Mouse (Mus musculus) MEL (cell line): ENCODE data around the gene Wdr60. TPM values are rescaled to one million over a fixed set of nuclear protein-coding genes. Genes with fewer than 3 reads are reported as not detected.

ENCODE experiments used
- DNase-seq: peaks from one replicate; pipeline ENCODE4 v3.0.0; 2011; ENCODE audit warnings: low read depth, low spot score
- H3K27ac ChIP-seq: 2 replicates; pipeline ENCODE4 v1.5.1; 2012; ENCODE audit warnings: low read depth, mild to moderate bottlenecking, control low read depth, low read length, moderate library complexity; ENCODE audit not compliant: control insufficient read depth
- H3K27me3 ChIP-seq, 2 experiments: fragments of 150-350 bp in 1 of 2; sonication (generic) in 1 of 2; 2 replicates each; pipeline ENCODE4 v1.6.1; 2012; ENCODE audit warnings: low read length in 2 of 2, mild to moderate bottlenecking in 2 of 2, improper control_type of control experiment in 1 of 2, moderate library complexity in 1 of 2; ENCODE audit not compliant: insufficient read depth in 2 of 2, control insufficient read depth in 1 of 2
- H3K36me3 ChIP-seq, 2 experiments: 2 replicates each; pipeline ENCODE4 v1.6.1; 2012 to 2014; ENCODE audit warnings: low read length in 2 of 2, improper control_type of control experiment in 1 of 2, inconsistent platforms in 1 of 2, mild to moderate bottlenecking in 1 of 2; ENCODE audit not compliant: insufficient read depth in 2 of 2, control insufficient read depth in 1 of 2
- H3K4me1 ChIP-seq, 2 experiments: fragments of 150-350 bp in 1 of 2; sonication (generic) in 1 of 2; 2 replicates each; pipeline ENCODE4 v1.6.1; 2012; ENCODE audit warnings: low read length in 2 of 2, improper control_type of control experiment in 1 of 2, mild to moderate bottlenecking in 1 of 2; ENCODE audit not compliant: insufficient read depth in 2 of 2, control insufficient read depth in 1 of 2
- H3K4me3 ChIP-seq, 2 experiments: fragments of 150-350 bp in 1 of 2; sonication (generic) in 1 of 2; 2 replicates each; pipeline ENCODE4 v1.5.1; 2012; ENCODE audit warnings: low read depth in 2 of 2, low read length in 2 of 2, mild to moderate bottlenecking in 2 of 2, moderate library complexity in 2 of 2, control low read depth in 1 of 2, improper control_type of control experiment in 1 of 2; ENCODE audit not compliant: control insufficient read depth in 1 of 2, insufficient read depth in 1 of 2
- H3K79me2 ChIP-seq: 2 replicates; pipeline ENCODE4 v1.6.1; 2012; ENCODE audit warnings: mild to moderate bottlenecking, low read length, moderate library complexity; ENCODE audit not compliant: control insufficient read depth, poor library complexity, insufficient read depth
- H3K9ac ChIP-seq: 2 replicates; pipeline ENCODE4 v1.6.1; 2012; ENCODE audit warnings: low read depth, mild to moderate bottlenecking, control low read depth, low read length, moderate library complexity; ENCODE audit not compliant: control insufficient read depth, poor library complexity, severe bottlenecking
- H3K9me3 ChIP-seq: fragments of 150-350 bp; sonication (generic); replicated peaks from 2 replicates; pipeline ENCODE4 v1.6.1; 2012; ENCODE audit warnings: mild to moderate bottlenecking, low read length, improper control_type of control experiment, moderate library complexity; ENCODE audit not compliant: insufficient read depth
- CHD1 ChIP-seq: IDR thresholded peaks from 2 replicates; pipeline ENCODE4 v1.6.1; 2012; ENCODE audit warnings: low read depth, mild to moderate bottlenecking, inconsistent platforms, low read length, improper control_type of control experiment
- CTCF ChIP-seq, 3 experiments: IDR thresholded peaks in 2 of 3; conservative IDR thresholded peaks in 1 of 3; 2 replicates each; pipeline ENCODE4 v1.5.1; 2011 to 2012; ENCODE audit warnings: low read length in 3 of 3, low read depth in 2 of 3, mild to moderate bottlenecking in 2 of 3, improper control_type of control experiment in 1 of 3, inconsistent platforms in 1 of 3, mixed read lengths in 1 of 3, moderate library complexity in 1 of 3; ENCODE audit not compliant: control insufficient read depth in 1 of 3, insufficient read depth in 1 of 3, poor library complexity in 1 of 3, severe bottlenecking in 1 of 3
- E2F4 ChIP-seq: IDR thresholded peaks from 2 replicates; pipeline ENCODE4 v1.6.1; 2011; ENCODE audit warnings: low read depth, low read length, improper control_type of control experiment, borderline replicate concordance
- EP300 ChIP-seq, 2 experiments: IDR thresholded peaks; 2 replicates each; pipeline ENCODE4 v1.6.1; 2011; ENCODE audit warnings: improper control_type of control experiment in 2 of 2, low read length in 2 of 2, low read depth in 1 of 2, mild to moderate bottlenecking in 1 of 2
- HCFC1 ChIP-seq: IDR thresholded peaks from 2 replicates; pipeline ENCODE4 v1.6.1; 2012; ENCODE audit warnings: low read depth, mild to moderate bottlenecking, inconsistent platforms, low read length, improper control_type of control experiment, moderate library complexity
- JUND ChIP-seq: IDR thresholded peaks from 2 replicates; pipeline ENCODE4 v1.6.1; 2011; ENCODE audit warnings: low read depth, mild to moderate bottlenecking, improper control_type of control experiment, low read length
- KAT2A ChIP-seq: conservative IDR thresholded peaks from 2 replicates; pipeline ENCODE4 v1.6.1; 2012; ENCODE audit warnings: low read depth, low read length, improper control_type of control experiment, inconsistent platforms
- MAFK ChIP-seq: IDR thresholded peaks from 2 replicates; pipeline ENCODE4 v1.6.1; 2011; ENCODE audit warnings: low read depth, mild to moderate bottlenecking, low read length, improper control_type of control experiment, borderline replicate concordance
- MAZ ChIP-seq: IDR thresholded peaks from 2 replicates; pipeline ENCODE4 v1.6.1; 2012; ENCODE audit warnings: low read depth, mild to moderate bottlenecking, inconsistent platforms, low read length, improper control_type of control experiment
- MEF2A ChIP-seq: IDR thresholded peaks from 2 replicates; pipeline ENCODE4 v1.6.1; 2014; ENCODE audit warnings: low read depth, mild to moderate bottlenecking, inconsistent platforms, low read length, improper control_type of control experiment; ENCODE audit not compliant: poor library complexity, insufficient replicate concordance, severe bottlenecking; ENCODE audit errors: extremely low read depth
- MYB ChIP-seq: IDR thresholded peaks from 2 replicates; pipeline ENCODE4 v1.6.1; 2011; ENCODE audit warnings: mild to moderate bottlenecking, low read depth, low read length, improper control_type of control experiment
- NELFE ChIP-seq: IDR thresholded peaks from 2 replicates; pipeline ENCODE4 v1.6.1; 2011; ENCODE audit warnings: low read depth, low read length, improper control_type of control experiment
- POLR2AphosphoS5 ChIP-seq: IDR thresholded peaks from 2 replicates; pipeline ENCODE4 v1.6.1; 2012; ENCODE audit warnings: low read depth, borderline replicate concordance, mild to moderate bottlenecking, inconsistent platforms, low read length, moderate library complexity, mixed read lengths
- RAD21 ChIP-seq: IDR thresholded peaks from 2 replicates; pipeline ENCODE4 v1.6.1; 2011; ENCODE audit warnings: mild to moderate bottlenecking, low read depth, low read length, improper control_type of control experiment
- SMC3 ChIP-seq: IDR thresholded peaks from 2 replicates; pipeline ENCODE4 v1.6.1; 2011; ENCODE audit warnings: low read depth, low read length, improper control_type of control experiment
- UBTF ChIP-seq: IDR thresholded peaks from 2 replicates; pipeline ENCODE4 v1.6.1; 2012; ENCODE audit warnings: low read depth, mild to moderate bottlenecking, inconsistent platforms, low read length, improper control_type of control experiment, moderate library complexity, borderline replicate concordance; ENCODE audit not compliant: insufficient read depth
- ZC3H11A ChIP-seq: IDR thresholded peaks from 2 replicates; pipeline ENCODE4 v1.6.1; 2012; ENCODE audit warnings: low read depth, mild to moderate bottlenecking, inconsistent platforms, low read length, improper control_type of control experiment
- ZMIZ1 ChIP-seq: IDR thresholded peaks from 2 replicates; pipeline ENCODE4 v1.6.1; 2012; ENCODE audit warnings: low read depth, mild to moderate bottlenecking, inconsistent platforms, low read length, improper control_type of control experiment, moderate library complexity
- polyA plus RNA-seq, 2 experiments: library from polyadenylated mRNA; stranded (reverse) in 1 of 2; unstranded in 1 of 2; fragments of >175 nt in 1 of 2; fragments of >200 nt in 1 of 2; gene quantifications; 2 replicates each; pipeline versions ENCODE4 v1.2.1 to v1.2.4; 2012; ENCODE audit warnings: low replicate concordance in 2 of 2, low read depth in 1 of 2; ENCODE audit not compliant: insufficient read length in 2 of 2, insufficient read depth in 1 of 2, missing spikeins in 1 of 2
- total RNA-seq: library from RNA; depleted of rRNA; stranded (reverse); fragments of 300-350 nt; gene quantifications from 2 replicates; pipeline ENCODE4 v1.2.3, GENCODE M21; 2012

The Wdr60 gene
- total and polyA plus RNA-seq, 3 experiments: 19.8 to 21.0 TPM; not detected in 1

- DNase-seq: peak; percentile 32
- no peaks in the 10 kb centered on the region for H3K27me3 ChIP-seq
- H3K36me3 ChIP-seq: no peaks in the 10 kb centered on the region; a peak in 1 of 4 replicates
- H3K9ac ChIP-seq: no peak overlapping the region
- H3K4me3 ChIP-seq: no peak overlapping the region
- no peak for TF ChIP-seq CHD1
- no peak for TF ChIP-seq MAFK
- no peak for TF ChIP-seq ZC3H11A
- TF ChIP-seq EP300 (IDR thresholded peaks at IDR 0.05; ENCODE audit: low read depth in 1 of 2, low read length in 2 of 2): no peak; a peak in 1 of 4 replicates
- no peak for TF ChIP-seq UBTF
- no peak for TF ChIP-seq MAZ
- no peak for TF ChIP-seq HCFC1
- no peak for TF ChIP-seq MYB
- no peak for TF ChIP-seq POLR2AphosphoS5
- no peak for TF ChIP-seq MEF2A
- TF ChIP-seq RAD21: no peak
- TF ChIP-seq ZMIZ1: no peak
- no peak for TF ChIP-seq KAT2A
- no peak for TF ChIP-seq JUND
- no peaks in the 10 kb centered on the region for H3K4me1 ChIP-seq
- no peaks in the 10 kb centered on the region for H3K79me2 ChIP-seq
- H3K27ac ChIP-seq: no peak overlapping the region
- no peaks in the 10 kb centered on the region for H3K9me3 ChIP-seq
Observed at GRCm38 (mm10) chr12:116205726-116206125, 57.1 kb downstream of the Wdr60 start.

- no peak overlapping the region for H3K9ac ChIP-seq
- H3K4me1 ChIP-seq: no peaks in the 10 kb centered on the region
- TF ChIP-seq E2F4: no peak
- TF ChIP-seq CTCF (IDR thresholded peaks at IDR 0.05 in 2 of 3, conservative IDR thresholded peaks at IDR 0.05 in 1 of 3; ENCODE audit: control insufficient read depth in 1 of 3, insufficient read depth in 1 of 3, low read depth in 2 of 3, low read length in 3 of 3, poor library complexity in 1 of 3, severe bottlenecking in 1 of 3): peak; percentile 79 to 99 (median 92)
- peak; percentile 90 for TF ChIP-seq SMC3
- TF ChIP-seq RAD21: peak; percentile 81
- TF ChIP-seq ZC3H11A: peak; percentile 83
- TF ChIP-seq NELFE: no peak
- peak; percentile 80 for DNase-seq
- no peaks in the 10 kb centered on the region for H3K9me3 ChIP-seq
- H3K4me3 ChIP-seq: no peak overlapping the region
- no peaks in the 10 kb centered on the region for H3K79me2 ChIP-seq
- H3K27ac ChIP-seq: no peak overlapping the region
- no peaks in the 10 kb centered on the region; a peak in 1 of 4 replicates for H3K36me3 ChIP-seq
- no peaks in the 10 kb centered on the region for H3K27me3 ChIP-seq
Observed at GRCm38 (mm10) chr12:116202176-116202981, 60.4 kb downstream of the Wdr60 start.
